Mouse (Mus musculus) limb, embryonic 11.5 days (tissue): ENCODE results near the gene Myl12a. TPM values are rescaled to one million over a fixed set of nuclear protein-coding genes. Genes with fewer than 3 reads are reported as not detected.
"Not testable (repeated sequence)": the region's sequence is repeated elsewhere in the genome, so short reads cannot be mapped to it uniquely, and the experiment has no call there.

Source experiments
- ATAC-seq: fragments of 200-750 bp; cut with Nextera tagmentation; 2 replicates; pipeline ENCODE4 v1.8.0; 2017; ENCODE audit warnings: low read depth; ENCODE audit not compliant: insufficient number of reproducible peaks, low FRiP score, low TSS enrichment
- DNase-seq: peaks from one replicate; pipeline ENCODE4 v3.0.0-alpha.2; 2015; ENCODE audit warnings: low spot score
- H3K27ac ChIP-seq: fragments of 300-500 bp; sonication (generic); replicated peaks from 2 replicates; pipeline ENCODE4 v1.5.1; 2014; ENCODE audit warnings: low read depth, mild to moderate bottlenecking, low read length
- H3K27me3 ChIP-seq: fragments of 300-500 bp; sonication (generic); 2 replicates; pipeline ENCODE4 v1.6.1; 2014; ENCODE audit warnings: mild to moderate bottlenecking, low read length, mixed read lengths; ENCODE audit not compliant: control insufficient read depth, insufficient read depth
- H3K36me3 ChIP-seq: fragments of 300-500 bp; sonication (generic); 2 replicates; pipeline ENCODE4 v1.6.1; 2014; ENCODE audit warnings: mild to moderate bottlenecking, low read length, moderate library complexity, mixed read lengths; ENCODE audit not compliant: control insufficient read depth, insufficient read depth
- H3K4me1 ChIP-seq: fragments of 300-500 bp; sonication (generic); 2 replicates; pipeline ENCODE4 v1.6.1; 2014; ENCODE audit warnings: low read length, mixed read lengths; ENCODE audit not compliant: control insufficient read depth, insufficient read depth
- H3K4me2 ChIP-seq: fragments of 300-500 bp; sonication (generic); 2 replicates; pipeline ENCODE4 v1.6.1; 2014; ENCODE audit warnings: low read depth, mild to moderate bottlenecking, moderate library complexity; ENCODE audit not compliant: severe bottlenecking
- H3K4me3 ChIP-seq: fragments of 300-500 bp; sonication (generic); 2 replicates; pipeline ENCODE4 v1.5.1; 2014; ENCODE audit warnings: low read depth, low read length
- H3K9ac ChIP-seq: fragments of 300-500 bp; sonication (generic); 2 replicates; pipeline ENCODE4 v1.6.1; 2014; ENCODE audit warnings: mild to moderate bottlenecking, low read length
- H3K9me3 ChIP-seq: fragments of 300-500 bp; sonication (generic); 2 replicates; pipeline ENCODE4 v1.6.1; 2016; ENCODE audit warnings: low read length; ENCODE audit not compliant: control insufficient read depth
- WGBS: fragments of 180-500 bp; shearing (Covaris S2); extraction: QIAGEN DNeasy Blood & Tissue Kit; methylation state at CpG from one replicate; pipeline ENCODE4 v1.1.7; 2014; 5-methylcytosine and 5-hydroxymethylcytosine counted together
- polyA plus RNA-seq: library from polyadenylated mRNA; unstranded; fragments of >200 nt; fragmentation: Nextera tagmentation; extraction: Ambion mirVana; gene quantifications from 2 replicates; pipeline ENCODE4 v1.2.1, GENCODE M21; 2014

The Myl12a gene
- polyA plus RNA-seq, 1 experiment from 2014 or later = 577 TPM

DNA sequence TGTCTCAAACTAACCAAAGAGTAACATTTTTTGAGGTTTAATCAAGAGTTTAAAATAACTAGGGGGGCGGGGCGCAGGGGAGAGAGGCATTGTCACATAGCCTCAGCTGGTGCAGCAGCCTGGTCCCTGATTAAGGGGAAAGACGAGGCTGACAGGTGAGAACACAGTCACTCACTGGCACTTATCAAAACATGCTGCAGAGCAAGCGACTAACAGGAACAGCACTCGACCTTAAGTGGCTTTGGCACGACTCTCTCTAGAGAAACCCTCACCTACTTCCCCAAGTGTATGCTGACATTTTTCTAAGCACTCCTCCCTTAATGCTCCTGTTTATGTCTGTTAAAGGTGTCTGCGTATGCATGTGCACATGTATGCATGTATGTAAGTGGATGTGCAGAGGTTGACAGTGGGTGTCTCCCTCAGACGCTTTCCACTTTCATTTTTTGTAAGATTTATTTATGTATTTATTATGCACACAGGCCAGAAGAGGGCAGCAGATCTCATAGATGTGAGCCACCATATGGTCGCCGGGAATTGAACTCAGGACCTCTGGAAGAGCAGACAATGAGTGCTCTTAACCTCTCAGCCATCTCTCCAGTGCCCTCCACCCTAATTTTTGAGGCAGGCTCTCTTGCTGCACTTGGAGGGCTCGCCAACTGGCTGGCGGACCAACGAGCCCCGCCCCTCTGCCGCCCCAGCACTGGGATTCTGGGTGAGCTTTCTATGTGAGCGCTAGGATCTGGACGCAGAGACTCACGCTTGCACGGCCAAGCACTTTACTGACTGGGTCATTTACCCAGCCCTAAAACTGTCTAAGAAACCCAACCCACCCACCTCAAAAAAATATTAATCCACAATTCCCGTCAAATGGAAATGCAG is 23.1 kb downstream of the Myl12a start:
- Histone ChIP-seq H3K27ac (no peak overlapping the region), H3K36me3 (peaks cover 5% of the 10 kb centered on the region), H3K4me2 (no peak overlapping the region), H3K4me3 (no peak overlapping the region), H3K9me3 (no peaks in the 10 kb centered on the region), H3K9ac (no peak overlapping the region), H3K4me1 (no peaks in the 10 kb centered on the region), H3K27me3 (no peaks in the 10 kb centered on the region)
- 91% methylated on average over 20 of the region's 20 CpGs for WGBS
- ATAC-seq (no peak), DNase-seq (no peak)

DNA sequence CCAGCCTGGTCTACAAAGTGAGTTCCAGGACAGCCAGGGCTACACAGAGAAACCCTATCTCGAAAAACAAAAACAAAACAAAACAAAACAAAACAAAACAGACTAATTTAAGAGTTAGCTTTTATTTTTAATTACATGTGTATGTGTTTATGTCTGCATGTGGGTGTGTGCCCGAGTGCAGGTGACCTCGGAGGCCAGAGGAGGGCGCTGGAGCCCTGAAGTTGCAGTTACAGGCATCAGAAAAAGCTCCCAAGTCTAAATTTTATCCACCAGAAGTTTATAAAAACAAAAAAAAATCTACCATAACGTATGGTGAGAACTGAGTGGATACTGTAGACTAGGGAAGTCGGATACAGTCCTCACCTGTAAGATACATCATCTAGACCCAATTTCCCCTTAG is 24.9 kb downstream of the Myl12a start:
- DNase-seq (no peak), ATAC-seq (no peak)
- no peak overlapping the region for H3K4me2 ChIP-seq
- H3K9ac ChIP-seq = no peak overlapping the region
- WGBS = 91% methylated on average over 6 of the region's 6 CpGs
- H3K27me3 ChIP-seq = no peaks in the 10 kb centered on the region
- H3K36me3 ChIP-seq = peaks cover 9% of the 10 kb centered on the region
- no peaks in the 10 kb centered on the region for H3K9me3 ChIP-seq
- no peak overlapping the region for H3K27ac ChIP-seq
- H3K4me1 ChIP-seq = no peaks in the 10 kb centered on the region
- no peak overlapping the region for H3K4me3 ChIP-seq

DNA sequence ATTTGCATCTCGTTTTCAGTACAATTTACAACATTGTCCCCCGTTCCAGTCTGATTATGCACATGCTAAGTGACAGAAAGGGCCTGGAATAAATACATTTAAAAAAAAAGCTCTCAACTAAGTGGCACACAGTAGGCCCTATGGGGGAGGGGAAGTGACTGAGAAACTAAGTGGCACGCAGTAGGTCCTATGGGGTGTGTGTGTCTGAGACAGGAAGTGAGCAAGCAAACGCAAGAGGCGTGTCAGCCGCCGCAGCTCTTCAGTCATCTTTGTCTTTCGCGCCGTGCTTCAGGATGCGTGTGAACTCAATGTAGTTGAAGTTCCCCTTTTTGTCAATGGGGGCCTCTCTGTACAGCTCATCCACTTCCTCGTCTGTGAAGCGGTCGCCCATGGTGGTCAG is 28.6 kb downstream of the Myl12a start:
- ATAC-seq, H3K27me3 ChIP-seq, H3K4me2 ChIP-seq, H3K36me3 ChIP-seq, H3K4me1 ChIP-seq, H3K9me3 ChIP-seq, H3K9ac ChIP-seq, H3K27ac ChIP-seq, DNase-seq, H3K4me3 ChIP-seq: not testable (repeated sequence)
- 91% methylated on average over 14 of the region's 14 CpGs for WGBS

DNA sequence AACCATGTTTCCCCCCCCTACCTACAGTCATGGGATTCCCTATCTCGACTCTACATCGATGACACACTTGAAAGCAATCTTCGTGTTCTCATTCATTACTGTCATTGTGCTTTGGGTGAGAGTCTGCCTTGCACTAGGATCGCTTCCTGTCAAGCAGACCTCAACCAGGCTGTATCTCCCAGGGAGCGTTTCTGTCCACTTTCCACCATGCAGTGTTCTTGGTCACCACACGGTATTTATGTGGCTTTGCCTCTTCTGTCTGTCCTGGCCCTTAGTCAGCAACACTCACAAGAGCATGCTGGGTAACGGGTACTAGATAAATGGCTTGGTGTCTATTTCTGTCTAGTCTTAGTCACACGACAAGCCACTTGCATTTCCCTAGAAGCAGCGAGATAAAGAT is 29.3 kb downstream of the Myl12a start:
- Histone ChIP-seq H3K27ac (no peak overlapping the region), H3K4me1 (no peaks in the 10 kb centered on the region), H3K4me3 (no peak overlapping the region), H3K27me3 (no peaks in the 10 kb centered on the region), H3K9me3 (no peaks in the 10 kb centered on the region), H3K4me2 (no peak overlapping the region), H3K9ac (no peak overlapping the region), H3K36me3 (peaks cover 9% of the 10 kb centered on the region)
- DNase-seq = no peak
- 86% methylated on average over 9 of the region's 9 CpGs for WGBS
- no peak for ATAC-seq

DNA sequence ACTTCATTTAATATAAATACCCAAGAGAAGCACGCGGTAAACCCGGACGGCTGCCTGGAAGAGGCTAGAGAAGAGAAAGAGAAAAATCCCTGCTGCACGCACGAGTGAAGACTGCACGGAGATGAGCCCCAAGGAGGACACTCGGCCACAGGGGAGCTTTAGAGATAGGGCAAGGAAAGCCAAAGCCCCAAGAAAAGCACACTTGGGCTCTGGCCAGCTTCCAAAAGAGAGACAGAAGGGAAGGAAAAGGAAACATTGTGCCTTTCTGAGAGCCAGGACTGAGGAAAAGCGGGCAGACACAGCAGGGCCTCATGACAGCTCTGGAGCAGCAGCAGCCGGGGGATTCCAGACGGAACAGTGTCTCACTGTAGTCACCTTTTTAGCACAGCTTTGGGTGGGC is 31.5 kb downstream of the Myl12a start:
- no peak overlapping the region for H3K9ac ChIP-seq
- 80% methylated on average over 11 of the region's 11 CpGs for WGBS
- no peak overlapping the region for H3K4me2 ChIP-seq
- H3K36me3 ChIP-seq = peaks cover 9% of the 10 kb centered on the region
- H3K9me3 ChIP-seq = no peaks in the 10 kb centered on the region
- DNase-seq (no peak), ATAC-seq (no peak)
- H3K4me1 ChIP-seq = peaks cover 4% of the 10 kb centered on the region; the same call in 1 of the 2 replicates
- no peaks in the 10 kb centered on the region for H3K27me3 ChIP-seq
- H3K27ac ChIP-seq = no peak overlapping the region
- H3K4me3 ChIP-seq = no peak overlapping the region

DNA sequence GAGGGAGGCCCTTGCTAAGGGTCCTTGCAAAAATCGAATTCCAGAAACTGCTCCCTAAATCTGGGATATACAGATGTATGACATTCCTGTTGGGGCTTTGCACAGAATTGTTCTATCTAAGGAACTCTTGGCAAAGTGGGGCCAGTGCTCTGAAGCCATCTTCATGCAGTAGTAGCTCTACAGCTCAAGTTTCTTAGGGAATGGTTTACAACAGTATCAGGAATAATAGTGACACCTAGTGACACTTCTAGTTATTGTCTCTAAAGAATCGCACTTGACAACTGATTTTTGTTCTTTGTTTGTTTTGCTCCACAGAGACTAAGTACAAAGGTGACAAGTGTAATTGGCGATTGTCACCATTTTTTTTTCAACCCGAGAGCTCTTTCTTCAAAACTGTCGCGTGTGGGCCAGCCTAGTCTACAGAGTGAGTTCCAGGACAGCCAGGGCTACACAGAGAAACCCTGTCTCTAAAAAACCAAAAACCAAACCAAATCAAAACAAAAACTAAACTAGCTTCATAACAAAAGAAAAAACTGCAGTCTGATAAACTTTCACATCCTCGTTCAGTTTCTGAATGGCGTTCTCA is 34.0 kb downstream of the Myl12a start:
- no peak for ATAC-seq
- DNase-seq = no peak
- peaks cover 4% of the 10 kb centered on the region; the same call in 1 of the 2 replicates for H3K4me1 ChIP-seq
- H3K27ac ChIP-seq = no peak overlapping the region
- 32% methylated on average over 8 of the region's 8 CpGs for WGBS
- no peaks in the 10 kb centered on the region for H3K9me3 ChIP-seq
- H3K27me3 ChIP-seq = no peaks in the 10 kb centered on the region
- no peak overlapping the region for H3K9ac ChIP-seq
- peaks cover 3% of the 10 kb centered on the region; the same call in 1 of the 2 replicates for H3K36me3 ChIP-seq
- no peak overlapping the region for H3K4me2 ChIP-seq
- no peak overlapping the region for H3K4me3 ChIP-seq

DNA sequence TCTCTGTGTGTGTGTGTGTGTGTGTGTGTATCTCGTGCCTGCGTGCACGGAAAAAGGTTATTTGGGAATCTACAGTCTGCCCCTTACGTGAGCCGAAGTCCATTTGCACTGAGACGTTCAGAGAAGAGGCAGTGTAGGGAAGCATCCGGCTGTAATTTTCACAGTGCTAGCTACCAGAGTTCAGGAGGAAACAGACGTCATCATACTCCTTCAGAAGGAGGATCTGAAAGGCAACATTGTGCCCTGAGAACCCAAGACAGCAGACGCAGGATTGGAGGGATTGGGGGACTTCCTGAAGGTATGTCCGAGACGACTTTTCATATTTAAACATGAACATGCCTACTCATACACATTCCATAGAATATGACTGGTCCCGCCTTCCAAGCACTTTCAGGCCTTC is 35.0 kb downstream of the Myl12a start:
- 76% methylated on average over 12 of the region's 12 CpGs for WGBS
- H3K4me3 ChIP-seq = no peak overlapping the region
- H3K9ac ChIP-seq = no peak overlapping the region
- DNase-seq (no peak), ATAC-seq (no peak)
- no peak overlapping the region for H3K4me2 ChIP-seq
- peaks cover 4% of the 10 kb centered on the region; the same call in 1 of the 2 replicates for H3K4me1 ChIP-seq
- H3K9me3 ChIP-seq = no peaks in the 10 kb centered on the region
- no peaks in the 10 kb centered on the region for H3K27me3 ChIP-seq
- no peaks in the 10 kb centered on the region for H3K36me3 ChIP-seq
- H3K27ac ChIP-seq = no peak overlapping the region

DNA sequence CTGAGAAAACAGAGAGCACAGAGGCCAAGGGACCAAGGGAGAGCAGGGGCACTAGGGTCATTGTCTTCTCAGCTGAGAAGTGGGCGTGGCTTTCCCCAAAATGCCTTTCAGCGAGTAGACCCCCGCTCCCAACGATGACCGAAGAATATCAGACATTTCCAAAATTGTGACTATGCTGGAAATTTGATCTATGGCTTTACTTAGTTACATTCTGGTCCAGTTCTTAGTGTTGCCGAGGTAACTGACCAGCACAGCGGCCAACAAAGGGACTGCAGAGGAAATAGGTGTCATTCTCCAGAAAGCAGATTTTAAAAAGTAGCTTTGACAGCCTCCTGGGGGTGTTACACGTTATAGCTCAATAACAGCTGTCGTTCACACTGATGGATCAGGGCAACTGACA is 35.5 kb downstream of the Myl12a start:
- Histone ChIP-seq H3K4me1 (peaks cover 4% of the 10 kb centered on the region; the same call in 1 of the 2 replicates), H3K36me3 (no peaks in the 10 kb centered on the region), H3K4me3 (no peak overlapping the region), H3K4me2 (no peak overlapping the region), H3K27ac (no peak overlapping the region), H3K9me3 (no peaks in the 10 kb centered on the region), H3K9ac (no peak overlapping the region), H3K27me3 (no peaks in the 10 kb centered on the region)
- DNase-seq (no peak), ATAC-seq (no peak)
- WGBS = 58% methylated on average over 9 of the region's 9 CpGs
